10 mouse cellular contexts compared by ENCODE assay signal in the genomic region with DNA sequence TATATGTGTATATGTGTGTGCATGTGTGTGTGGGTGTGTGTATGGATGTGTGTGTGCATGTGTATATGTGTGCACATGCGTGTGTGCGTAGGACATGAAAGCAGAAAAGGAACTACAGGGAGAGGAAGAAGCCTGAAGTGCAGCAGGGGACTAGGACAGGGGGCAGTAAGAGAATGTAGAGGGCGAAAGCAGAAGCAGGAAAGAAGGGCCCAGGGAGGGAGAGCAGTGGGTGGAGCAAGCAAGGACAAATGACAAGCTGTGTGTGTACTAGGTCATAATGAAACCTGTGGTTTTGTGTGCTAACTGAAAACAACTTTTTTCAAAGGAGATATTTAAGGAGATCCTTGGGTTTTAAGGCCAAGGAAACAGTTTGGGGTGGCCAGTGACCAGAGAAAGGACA.
A peak's percentile ranks its signal among the peaks of the same experiment; 100 is the strongest.
DNase-seq lines count a peak whose midpoint lies in the region; ATAC-seq and TF ChIP-seq lines count a peak whose summit lies in the region.
"Had no signal": no experiment of that assay in that cellular context is flagged by ENCODE, and none has a peak within 500 bp of the region (broad histone marks: within the 10 kb centered on the region; RNA-seq: fewer than 3 reads in every experiment).

No protein-coding gene starts in this region.

- no peak overlapping the region for H3K9ac ChIP-seq in heart, embryonic 15.5 days
- no peak overlapping the region for H3K9ac ChIP-seq in liver, embryonic 15.5 days
- no peak overlapping the region for H3K9ac ChIP-seq in forebrain, embryonic 11.5 days (ENCODE audit: low read length)
- H3K9ac ChIP-seq: forebrain, embryonic 12.5 days had no signal

- no peak overlapping the region for H3K4me3 ChIP-seq in testis, adult 2 months (ENCODE audit: control insufficient read depth, low read depth, low read length)
- H3K4me3 ChIP-seq in heart, embryonic 15.5 days, result no peak overlapping the region
- H3K4me3 ChIP-seq in liver, embryonic 15.5 days (replicated peaks), result no peak overlapping the region
- H3K4me3 ChIP-seq in spleen, adult 2 months (ENCODE audit: extremely low read depth, insufficient read depth, insufficient read length), result no peak overlapping the region
- H3K4me3 ChIP-seq in forebrain, embryonic 11.5 days (ENCODE audit: low read depth, low read length), result no peak overlapping the region
- H3K4me3 ChIP-seq: forebrain, embryonic 12.5 days had no signal

- TF ChIP-seq CTCF in testis, adult 2 months (IDR thresholded peaks at IDR 0.05; ENCODE audit: control insufficient read depth, insufficient read depth, insufficient replicate concordance, low read depth, low read length), result no peak
- no peak for TF ChIP-seq CTCF in spleen, adult 2 months (IDR thresholded peaks at IDR 0.05; ENCODE audit: extremely low read depth, insufficient read depth, insufficient read length, insufficient replicate concordance)

- 82% methylated on average over 3 of the region's 3 CpGs for WGBS in heart, embryonic 15.5 days
- WGBS in liver, embryonic 15.5 days (ENCODE audit: insufficient replicate concordance), result 17% methylated on average over 3 of the region's 3 CpGs
- WGBS in spleen, adult 2 months, result 14% methylated on average over 3 of the region's 3 CpGs
- 80% methylated on average over 3 of the region's 3 CpGs for WGBS in forebrain, embryonic 11.5 days

- no peak overlapping the region for H3K4me2 ChIP-seq in heart, embryonic 15.5 days
- H3K4me2 ChIP-seq in liver, embryonic 15.5 days, result no peak overlapping the region
- H3K4me2 ChIP-seq in forebrain, embryonic 11.5 days (ENCODE audit: low read depth, low read length, severe bottlenecking), result no peak overlapping the region
- H3K4me2 ChIP-seq: forebrain, embryonic 12.5 days had no signal

- H3K9me3 ChIP-seq in heart, embryonic 15.5 days (replicated peaks), result no peaks in the 10 kb centered on the region
- no peaks in the 10 kb centered on the region for H3K9me3 ChIP-seq in liver, embryonic 15.5 days (replicated peaks)
- no peaks in the 10 kb centered on the region for H3K9me3 ChIP-seq in forebrain, embryonic 11.5 days (ENCODE audit: control insufficient read depth, low read length)
- H3K9me3 ChIP-seq: forebrain, embryonic 12.5 days had no signal

- no peaks in the 10 kb centered on the region for H3K36me3 ChIP-seq in testis, adult 2 months (ENCODE audit: control insufficient read depth, insufficient read depth, low read length)
- H3K36me3 ChIP-seq in heart, embryonic 15.5 days, result no peaks in the 10 kb centered on the region
- no peaks in the 10 kb centered on the region for H3K36me3 ChIP-seq in liver, embryonic 15.5 days (replicated peaks)
- H3K36me3 ChIP-seq in spleen, adult 2 months (ENCODE audit: control insufficient read depth, insufficient read depth, low read length), result no peaks in the 10 kb centered on the region
- no peaks in the 10 kb centered on the region for H3K36me3 ChIP-seq in forebrain, embryonic 11.5 days (ENCODE audit: control insufficient read depth, insufficient read depth, low read length)
- H3K36me3 ChIP-seq: forebrain, embryonic 12.5 days had no signal

- H3K27me3 ChIP-seq in testis, adult 2 months (ENCODE audit: control insufficient read depth, insufficient read depth, low read length), result no peaks in the 10 kb centered on the region
- H3K27me3 ChIP-seq in heart, embryonic 15.5 days, result no peaks in the 10 kb centered on the region
- H3K27me3 ChIP-seq in liver, embryonic 15.5 days, result no peaks in the 10 kb centered on the region; the same call in 1 of the 2 replicates
- no peaks in the 10 kb centered on the region for H3K27me3 ChIP-seq in spleen, adult 2 months (ENCODE audit: control insufficient read depth, insufficient read depth, low read length)
- H3K27me3 ChIP-seq in forebrain, embryonic 11.5 days (ENCODE audit: control insufficient read depth, insufficient read depth, low read length), result no peaks in the 10 kb centered on the region
- H3K27me3 ChIP-seq: forebrain, embryonic 12.5 days had no signal

- H3K4me1 ChIP-seq in testis, adult 2 months (ENCODE audit: control insufficient read depth, insufficient read depth, low read length), result peaks cover 3% of the 10 kb centered on the region
- peaks cover 32% of the 10 kb centered on the region for H3K4me1 ChIP-seq in heart, embryonic 15.5 days (replicated peaks)
- H3K4me1 ChIP-seq in liver, embryonic 15.5 days (replicated peaks), result peaks cover 3% of the 10 kb centered on the region; the same call in 1 of the 2 replicates
- H3K4me1 ChIP-seq in spleen, adult 2 months (ENCODE audit: control insufficient read depth, insufficient read depth, insufficient read length), result peaks cover 46% of the 10 kb centered on the region; the same call in 1 of the 2 replicates
- H3K4me1 ChIP-seq in forebrain, embryonic 11.5 days (replicated peaks; ENCODE audit: control insufficient read depth, insufficient read depth, low read length), result no peaks in the 10 kb centered on the region
- H3K4me1 ChIP-seq: forebrain, embryonic 12.5 days had no signal

- no peak for TF ChIP-seq POLR2A in testis, adult 2 months (IDR thresholded peaks at IDR 0.05; ENCODE audit: control insufficient read depth, low read depth, low read length)
- TF ChIP-seq POLR2A in spleen, adult 2 months (IDR thresholded peaks at IDR 0.05; ENCODE audit: low read depth, low read length), result no peak

- no peak for DNase-seq in testis, postnatal 14 days (ENCODE audit: low spot score)
- DNase-seq in spleen, adult 2 months (ENCODE audit: low read depth in 1 of 2, low spot score in 2 of 2), result peak; percentile 76 to 83
- no peak for DNase-seq in urinary bladder, postnatal 4 days (ENCODE audit: low spot score in 2 of 2)
- no peak for DNase-seq in ovary, adult 18-20 months (ENCODE audit: low spot score)
- no peak for DNase-seq in forebrain, embryonic 11.5 days (ENCODE audit: low spot score)
- DNase-seq: right cerebral cortex, postnatal 4 days had no signal

- H3K27ac ChIP-seq in testis, adult 2 months (ENCODE audit: control insufficient read depth, insufficient read depth, low read depth, low read length), result peak overlapping the region; percentile 46; the same call in 1 of the 2 replicates
- H3K27ac ChIP-seq in heart, embryonic 15.5 days, result peak overlapping the region; percentile 23; the same call in 1 of the 2 replicates
- 0 out of 2 replicates have a peak overlapping the region, but pooled peaks have one; percentile 9 for H3K27ac ChIP-seq in liver, embryonic 15.5 days (replicated peaks)
- peak overlapping the region; percentile 98 for H3K27ac ChIP-seq in spleen, adult 2 months (ENCODE audit: insufficient read depth, low read length)
- no peak overlapping the region for H3K27ac ChIP-seq in forebrain, embryonic 11.5 days (ENCODE audit: low read depth, low read length)
- H3K27ac ChIP-seq: forebrain, embryonic 12.5 days had no signal

- ATAC-seq in heart, embryonic 15.5 days (replicated peaks; ENCODE audit: insufficient number of reproducible peaks, insufficient read depth, low FRiP score, low read depth), result 0 out of 2 replicates have a peak, but pooled peaks have one; percentile 50
- peak; percentile 47; the same call in 1 of the 2 replicates for ATAC-seq in liver, embryonic 15.5 days (ENCODE audit: insufficient read depth)
- no peak for ATAC-seq in forebrain, embryonic 11.5 days (replicated peaks; ENCODE audit: low FRiP score)

Comparison
In these comparisons a context has a peak if more than half of its experiments do, and no peak if none do; other contexts are left out.
1. DNase-seq: peak in spleen, adult 2 months (2 of 2); none in testis, postnatal 14 days (single experiment), urinary bladder, postnatal 4 days (0 of 2), ovary, adult 18-20 months (single experiment) and forebrain, embryonic 11.5 days (single experiment).